Mouse (Mus musculus): ENCODE measurements around the gene Zkscan1.
"Not testable (repeated sequence)": the region's sequence is repeated elsewhere in the genome, so short reads cannot be mapped to it uniquely, and the experiment has no call there.

The Zkscan1 gene

DNA sequence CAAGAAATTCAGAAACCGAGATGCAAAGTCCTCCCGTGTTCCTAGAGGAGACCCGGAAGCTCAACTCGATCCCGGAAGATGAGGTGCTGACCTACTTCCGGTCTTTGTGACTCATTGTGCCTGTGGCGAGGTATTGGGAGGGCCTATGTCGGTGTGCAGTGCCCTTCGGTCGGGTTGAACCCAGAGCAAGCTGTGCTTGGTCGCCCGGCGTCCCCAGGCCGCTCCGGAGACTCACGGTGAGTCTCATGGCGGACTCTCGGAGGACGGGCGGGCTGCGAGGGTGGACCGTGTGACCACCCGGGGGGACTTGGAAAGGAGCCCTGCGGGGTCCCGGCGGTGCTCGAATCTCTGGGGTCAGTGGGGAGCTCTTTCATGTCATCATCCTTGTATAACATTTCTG, at the start of gene Zkscan1:
Zkscan1 (plus strand) TSS at position 89 of the 400 bp plus-strand sequence.
- DNase-seq (ENCODE audit: low read depth), result peak; percentile 97

DNA sequence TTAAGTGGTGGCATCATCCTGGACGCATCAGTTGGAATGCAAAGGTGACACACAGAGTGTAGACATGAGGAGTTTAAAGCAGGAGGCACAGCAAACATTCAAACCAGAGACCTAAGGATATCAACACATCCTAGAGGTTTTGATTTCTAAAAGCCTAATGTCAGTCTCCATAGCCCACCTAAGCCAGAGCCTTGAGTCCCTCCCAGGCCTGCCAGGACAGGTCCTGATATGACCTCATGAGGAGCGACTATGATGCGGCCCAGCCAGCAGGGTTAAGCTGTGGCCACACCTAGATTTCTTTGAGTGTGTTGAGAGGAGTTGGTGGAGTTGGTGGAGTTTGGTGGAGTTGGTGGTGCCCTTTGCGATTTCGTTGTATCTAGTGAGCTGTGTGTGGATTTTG, 32.0 kb upstream of the Zkscan1 start, which contains the start of gene Smok3c:
Smok3c (plus strand) TSS at position 301 of the 400 bp plus-strand sequence.
- not testable (repeated sequence) for DNase-seq (ENCODE audit: low read depth)

DNA sequence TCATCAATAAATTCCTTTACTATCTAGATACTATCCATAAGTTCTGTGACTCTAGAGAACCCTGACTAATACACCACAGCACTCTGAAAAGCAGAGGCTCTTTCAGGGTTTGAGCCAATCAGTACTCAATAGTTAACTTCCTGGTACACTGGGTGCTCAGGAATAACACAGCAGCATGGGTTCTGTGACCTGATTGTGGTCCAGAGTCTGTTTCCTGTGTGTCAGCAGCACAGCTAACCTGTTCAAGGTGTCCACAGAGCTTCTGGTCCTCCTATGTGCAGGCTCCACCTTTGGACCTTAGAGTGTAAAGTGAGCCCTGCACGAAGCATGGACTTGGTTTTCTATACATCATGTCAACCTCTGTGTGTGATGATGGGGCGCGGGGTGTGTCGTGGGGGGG, 11.1 kb upstream of the Zkscan1 start:
- DNase-seq (ENCODE audit: low read depth), result no peak

DNA sequence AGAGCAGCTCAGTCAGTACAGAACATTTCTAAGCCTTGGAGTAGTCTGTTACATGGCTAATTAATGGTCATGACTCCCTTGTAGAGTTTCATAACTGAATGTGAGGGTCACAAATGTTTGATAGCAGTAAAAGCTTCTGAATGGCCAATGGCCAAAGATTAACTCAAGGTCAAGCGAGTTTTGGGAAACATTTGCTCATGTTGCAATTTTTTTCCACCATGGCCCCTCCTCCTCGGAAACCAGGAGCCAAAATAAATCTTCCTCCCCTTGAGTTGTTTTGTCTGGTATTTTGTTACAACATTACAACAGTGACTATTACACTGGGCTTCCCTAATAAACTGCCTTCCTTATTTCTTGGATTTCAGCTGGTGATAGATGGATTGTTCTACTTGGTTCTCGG, 9.2 kb upstream of the Zkscan1 start:
- no peak for DNase-seq (ENCODE audit: low read depth)

DNA sequence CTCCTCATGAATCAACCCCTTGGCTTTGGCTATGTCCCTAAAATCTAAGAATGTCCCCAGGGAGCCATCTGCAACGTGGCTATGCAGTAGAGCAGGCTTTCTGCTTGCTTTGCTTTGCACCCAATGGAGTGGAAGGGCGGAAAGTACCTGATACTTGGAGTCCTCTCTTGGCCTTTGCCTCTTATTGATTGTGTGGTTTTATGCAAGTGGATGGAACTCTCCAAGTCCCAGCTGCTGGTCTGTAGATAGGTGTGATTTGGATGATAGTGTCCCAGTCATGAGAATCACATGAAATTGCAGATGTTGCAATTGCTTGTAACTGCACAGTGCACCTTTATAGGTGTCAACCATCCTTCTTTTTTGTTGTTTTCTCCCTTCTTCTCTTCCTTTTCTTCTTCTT, 8.7 kb upstream of the Zkscan1 start:
- DNase-seq (ENCODE audit: low read depth), result no peak

DNA sequence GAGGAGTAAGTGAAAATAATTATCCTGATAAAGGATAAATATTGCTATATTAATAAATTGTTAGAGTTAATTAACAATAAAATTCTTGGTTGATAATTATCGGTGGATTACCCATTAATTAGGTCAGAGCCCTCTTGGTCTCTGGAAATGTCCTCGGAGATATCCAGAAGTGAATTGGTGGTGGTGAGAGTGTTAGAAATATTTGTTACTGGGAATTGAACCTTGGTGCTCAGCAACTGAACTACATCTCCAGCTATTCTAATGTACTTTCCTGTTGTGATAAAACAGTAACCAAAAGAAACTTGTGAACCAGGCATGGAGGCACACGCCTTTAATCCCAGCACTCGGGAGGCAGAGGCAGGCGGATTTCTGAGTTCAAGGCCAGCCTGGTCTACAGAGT, 4.4 kb upstream of the Zkscan1 start:
- DNase-seq (ENCODE audit: low read depth), result no peak

DNA sequence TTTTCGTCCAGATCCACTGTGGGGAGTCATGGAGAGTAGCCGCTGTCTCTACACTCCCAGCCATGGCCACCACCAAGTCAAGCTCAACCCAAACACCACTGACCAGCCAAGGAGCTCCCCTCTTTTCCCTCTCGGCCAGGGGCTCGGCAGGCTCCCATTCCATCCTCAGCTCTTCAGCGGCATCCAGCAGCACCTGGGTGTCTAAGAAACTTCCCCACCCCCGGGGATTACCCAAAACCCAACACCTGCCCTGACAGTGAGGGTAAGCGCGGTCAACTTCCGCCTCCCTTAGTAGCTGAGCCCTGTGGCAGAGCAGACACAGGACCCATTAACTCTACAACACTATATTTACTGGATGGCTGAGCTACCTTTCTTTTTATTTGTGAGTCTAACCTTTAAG, 3.4 kb upstream of the Zkscan1 start:
- DNase-seq (ENCODE audit: low read depth), result no peak

DNA sequence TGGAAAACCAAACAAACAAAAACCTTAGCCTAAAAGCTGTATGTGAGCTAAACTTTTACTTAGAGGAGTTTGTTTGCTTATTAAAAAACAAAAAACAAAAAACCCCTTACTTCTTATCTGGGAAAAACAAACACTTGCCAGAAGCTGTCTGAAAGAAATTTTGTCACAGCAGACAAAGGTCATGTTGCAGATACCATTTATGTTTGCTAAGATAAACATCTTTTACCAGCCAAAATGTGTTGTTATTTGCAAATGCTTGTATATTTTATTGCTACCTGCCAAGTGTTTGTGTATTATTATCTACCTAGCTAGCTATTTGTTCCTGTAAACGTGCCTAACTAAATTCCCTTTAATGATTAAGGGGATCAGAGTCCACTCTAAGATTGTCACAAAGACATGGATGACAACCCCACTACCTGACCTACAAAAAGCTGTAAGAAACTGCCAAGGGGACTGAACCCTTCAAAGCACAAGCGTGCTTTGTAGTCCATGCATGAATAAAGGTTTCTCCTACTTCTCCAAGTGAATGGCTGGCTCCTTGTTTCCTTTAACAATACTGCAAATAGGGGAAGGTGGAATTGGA, 1.5 kb upstream of the Zkscan1 start:
- no peak for DNase-seq (ENCODE audit: low read depth)

DNA sequence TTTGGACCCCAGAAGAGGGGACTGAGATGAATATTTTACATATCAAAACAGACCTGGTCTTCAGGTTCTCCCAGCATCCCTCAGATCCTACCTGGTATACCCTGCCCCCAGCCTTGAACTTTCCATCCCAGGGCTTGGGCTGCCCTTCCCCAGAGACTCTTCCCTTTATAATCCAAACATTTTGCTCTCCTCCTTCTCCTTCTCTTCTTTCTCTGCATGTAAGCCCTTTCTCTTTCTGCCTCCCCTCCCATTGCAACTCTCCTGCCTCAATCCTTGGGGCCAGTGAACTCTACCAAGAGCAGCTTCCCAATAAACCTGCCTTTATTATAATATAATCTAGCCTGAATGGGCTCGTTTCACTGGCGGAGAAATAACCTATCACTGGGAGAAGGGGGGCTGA, 948 bp upstream of the Zkscan1 start:
- no peak for DNase-seq (ENCODE audit: low read depth)

DNA sequence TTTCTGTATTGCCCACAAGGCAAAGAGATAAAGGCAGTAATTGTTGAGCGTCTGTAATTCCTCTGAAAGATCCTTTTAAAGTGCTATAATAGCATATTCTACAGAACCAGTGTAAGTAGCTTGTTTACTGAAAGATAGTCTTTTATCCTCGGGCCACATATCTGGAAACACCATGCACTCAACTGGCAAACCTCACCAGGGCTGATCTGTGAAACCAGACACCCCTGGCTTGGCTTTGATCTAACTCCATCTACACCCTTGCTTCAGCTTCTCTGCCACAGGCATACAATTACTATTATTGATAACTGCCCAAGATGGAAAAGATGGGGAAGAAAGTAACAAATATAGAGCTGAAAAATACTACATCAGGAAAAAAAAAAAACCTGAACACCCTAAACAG, 377 bp upstream of the Zkscan1 start:
- DNase-seq (ENCODE audit: low read depth), result no peak

DNA sequence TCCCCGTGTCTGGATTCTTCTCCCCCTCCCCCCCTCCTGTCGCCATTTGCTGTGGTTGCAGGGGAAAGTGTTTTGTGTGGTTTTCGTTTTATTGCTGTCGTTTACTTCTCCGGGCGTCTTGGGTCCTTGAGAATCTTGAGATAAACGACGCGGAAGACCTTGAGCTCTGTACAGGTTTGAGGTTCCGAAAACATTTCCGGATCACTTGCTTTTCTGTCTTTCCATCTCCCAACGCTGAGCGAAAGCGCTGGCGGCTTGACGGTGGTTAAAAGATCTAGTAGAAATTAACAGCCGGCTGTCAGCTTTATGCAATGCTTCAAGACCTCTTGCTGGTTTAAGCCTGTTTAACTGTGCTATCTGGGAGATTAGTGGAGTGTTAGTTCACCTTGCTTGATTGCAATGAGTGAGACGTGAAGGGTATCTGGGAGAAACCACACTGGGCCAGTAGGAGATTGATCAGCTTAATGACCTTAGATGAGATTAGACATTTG, 582 bp downstream of the Zkscan1 start:
- DNase-seq (ENCODE audit: low read depth), result no peak

DNA sequence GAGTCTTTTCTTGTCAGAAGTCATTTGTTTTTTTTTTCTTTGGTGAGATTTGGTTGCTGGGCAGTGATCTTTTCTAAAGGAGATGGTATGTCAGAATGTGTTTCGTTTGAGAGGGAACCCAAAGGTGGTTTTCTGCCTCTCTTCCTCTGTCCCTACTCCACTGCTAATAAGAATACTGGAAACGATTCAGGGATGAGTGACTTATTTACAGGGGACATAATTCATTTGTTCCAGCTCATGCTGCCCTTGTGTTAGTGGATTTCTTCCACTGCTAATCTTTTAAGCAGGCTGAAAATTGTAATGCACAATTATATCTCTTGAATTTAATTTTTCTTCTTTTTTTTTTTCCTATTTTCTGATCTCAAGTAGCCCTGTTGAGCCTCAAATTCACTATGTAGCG, 2.0 kb downstream of the Zkscan1 start:
- DNase-seq (ENCODE audit: low read depth), result no peak

DNA sequence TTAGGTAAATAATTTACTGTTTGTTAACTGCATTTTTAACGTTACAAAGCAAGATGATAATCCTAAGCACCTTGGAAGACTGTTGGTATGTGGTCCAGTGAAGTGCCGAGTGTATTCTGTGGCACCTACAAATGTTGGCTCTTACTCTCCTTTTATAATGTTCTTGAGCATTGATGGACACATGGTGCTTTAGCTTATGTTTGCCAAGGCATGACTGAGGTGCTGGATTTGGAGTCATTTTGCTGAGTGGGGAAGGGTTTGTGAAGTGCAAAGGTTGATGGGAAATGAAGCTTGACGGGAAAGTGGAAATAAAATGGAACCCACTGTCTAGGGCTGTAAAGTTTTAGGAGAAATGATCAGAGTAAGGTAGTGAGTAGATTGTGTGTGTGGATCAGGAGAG, 3.5 kb downstream of the Zkscan1 start:
- no peak for DNase-seq (ENCODE audit: low read depth)

DNA sequence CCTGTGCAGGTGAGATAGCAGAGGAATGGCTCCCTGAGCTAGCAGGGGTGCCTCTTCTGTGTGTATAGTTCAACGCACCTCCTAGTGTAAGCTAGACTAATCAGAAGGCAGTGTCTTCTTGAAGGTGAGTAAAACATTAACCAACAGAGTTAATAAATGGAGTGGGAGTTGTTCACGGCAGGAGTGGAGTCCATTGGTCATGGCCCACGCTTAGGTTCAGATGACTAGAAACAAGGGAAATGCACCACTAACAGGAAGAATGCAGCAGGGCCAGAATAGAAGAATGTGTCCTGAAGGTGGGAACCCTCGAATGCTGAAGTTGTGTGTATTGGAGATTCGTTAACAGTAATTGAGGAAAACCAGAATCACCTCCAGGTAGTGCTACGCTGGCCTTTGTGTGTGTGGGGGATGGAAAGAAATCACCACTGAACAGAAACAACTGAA, 4.2 kb downstream of the Zkscan1 start:
- DNase-seq (ENCODE audit: low read depth), result no peak

DNA sequence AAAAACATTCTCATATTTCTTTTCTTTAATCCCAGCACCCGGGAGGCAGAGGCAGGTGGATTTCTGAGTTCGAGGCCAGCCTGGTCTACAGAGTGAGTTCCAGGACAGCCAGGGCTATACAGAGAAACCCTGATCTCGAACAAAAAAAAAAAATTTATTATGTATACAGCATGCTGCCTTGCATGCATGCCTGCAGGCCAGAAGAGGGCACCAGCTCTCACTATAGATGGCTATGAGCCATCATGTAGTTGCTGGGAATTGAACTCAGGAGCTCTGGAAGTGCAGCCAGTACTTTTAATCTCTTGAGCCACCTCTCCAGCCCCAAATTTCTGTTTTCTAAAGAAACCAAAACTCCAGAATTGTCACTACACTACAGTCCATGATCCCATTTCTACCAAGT, 5.4 kb downstream of the Zkscan1 start:
- peak; percentile 55 for DNase-seq (ENCODE audit: low read depth)

DNA sequence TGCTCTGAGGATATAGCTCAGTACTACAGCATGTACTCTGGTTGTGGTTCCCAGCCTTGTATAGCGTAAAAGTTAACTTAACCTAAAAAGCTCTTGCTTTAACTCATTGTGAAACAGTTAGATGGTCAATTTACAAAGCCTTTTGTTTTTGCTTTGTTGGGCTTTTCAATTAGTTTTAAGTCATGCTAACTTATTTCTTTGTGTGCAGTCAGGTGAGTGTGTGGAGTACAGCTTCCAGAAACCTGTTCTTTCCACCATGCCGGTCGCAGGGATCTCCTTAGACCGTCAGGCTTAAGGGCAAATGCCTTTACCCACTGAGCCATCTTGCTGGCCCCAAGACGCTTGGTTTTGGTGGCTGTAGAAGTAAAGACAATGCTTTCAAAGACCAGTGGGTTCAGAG, 5.9 kb downstream of the Zkscan1 start:
- DNase-seq (ENCODE audit: low read depth), result no peak

DNA sequence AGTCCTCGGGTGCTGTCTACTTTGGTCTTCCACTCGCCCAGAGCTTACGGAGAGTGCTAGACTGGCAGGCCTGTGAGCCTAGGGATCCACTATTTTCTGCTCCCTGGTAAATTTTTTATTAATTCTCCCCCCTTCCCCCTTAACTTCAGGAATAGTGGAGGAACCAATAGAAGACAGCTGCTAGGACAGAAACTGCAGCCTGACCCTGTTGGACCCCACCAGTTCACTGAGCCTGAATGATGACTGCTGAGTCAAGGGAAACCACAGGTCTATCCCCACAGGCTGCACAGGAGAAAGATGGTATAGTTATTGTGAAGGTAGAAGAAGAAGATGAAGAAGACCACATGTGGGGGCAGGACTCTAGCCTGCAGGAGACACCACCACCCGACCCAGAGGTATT, 7.9 kb downstream of the Zkscan1 start:
- DNase-seq (ENCODE audit: low read depth), result no peak

DNA sequence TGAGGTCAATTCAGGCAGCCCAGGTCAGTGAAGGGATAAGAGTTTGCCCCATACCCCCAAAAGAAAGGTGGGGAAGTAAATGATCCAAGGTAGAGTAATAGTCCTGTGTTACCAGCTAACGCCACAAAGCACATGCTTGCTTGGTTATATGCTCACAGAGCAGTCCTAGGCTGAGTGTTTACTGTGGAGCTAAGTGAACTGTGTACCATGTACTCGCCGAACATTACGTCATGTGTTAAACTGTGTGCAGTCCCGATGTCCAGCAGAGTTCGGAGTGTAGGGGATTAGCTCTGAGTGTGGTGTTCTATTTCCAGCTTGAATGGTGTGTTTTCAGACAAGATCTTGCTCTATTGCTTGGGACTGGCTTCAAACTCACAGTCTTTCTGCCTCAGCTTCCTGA, 9.6 kb downstream of the Zkscan1 start:
- DNase-seq (ENCODE audit: low read depth), result no peak

DNA sequence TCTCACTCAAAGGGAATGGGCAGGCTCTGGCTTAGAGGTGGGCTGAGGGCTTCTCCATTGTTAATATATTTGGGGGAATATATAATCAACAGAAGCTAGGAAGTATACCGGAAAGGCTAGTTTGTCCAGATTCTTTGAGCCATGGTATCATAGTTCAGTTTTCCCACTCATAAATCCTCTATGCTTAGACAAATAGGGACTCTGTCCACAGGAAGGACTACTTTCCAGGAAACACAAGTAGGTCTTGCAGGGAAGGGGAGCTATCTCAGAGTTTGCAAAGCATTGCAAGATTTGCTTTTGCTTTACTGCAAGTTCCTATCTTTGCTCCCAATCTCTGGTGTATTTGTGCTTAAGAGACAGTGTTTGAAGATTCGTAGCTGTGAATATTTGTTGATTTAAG, 20.1 kb downstream of the Zkscan1 start:
- no peak for DNase-seq (ENCODE audit: low read depth)

DNA sequence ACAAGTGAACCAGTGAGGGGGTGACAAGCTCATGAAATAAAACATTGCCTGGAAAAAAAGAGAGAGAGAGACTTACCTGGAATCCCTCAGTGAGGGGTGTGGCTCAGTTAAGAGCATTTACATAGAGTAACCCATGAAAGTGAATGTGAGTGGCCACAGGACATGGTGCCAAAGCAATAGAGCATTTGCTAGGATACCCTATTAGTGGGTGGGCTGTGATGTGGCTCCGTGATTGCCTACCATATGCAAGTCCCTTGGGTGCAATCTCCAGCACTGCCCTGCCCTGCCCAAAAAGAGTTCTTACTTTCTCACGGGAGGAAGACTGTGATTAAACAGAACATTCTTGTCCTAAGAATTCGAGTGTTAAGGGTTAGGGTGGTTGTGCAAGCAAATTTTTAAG, 22.2 kb downstream of the Zkscan1 start:
- no peak for DNase-seq (ENCODE audit: low read depth)

DNA sequence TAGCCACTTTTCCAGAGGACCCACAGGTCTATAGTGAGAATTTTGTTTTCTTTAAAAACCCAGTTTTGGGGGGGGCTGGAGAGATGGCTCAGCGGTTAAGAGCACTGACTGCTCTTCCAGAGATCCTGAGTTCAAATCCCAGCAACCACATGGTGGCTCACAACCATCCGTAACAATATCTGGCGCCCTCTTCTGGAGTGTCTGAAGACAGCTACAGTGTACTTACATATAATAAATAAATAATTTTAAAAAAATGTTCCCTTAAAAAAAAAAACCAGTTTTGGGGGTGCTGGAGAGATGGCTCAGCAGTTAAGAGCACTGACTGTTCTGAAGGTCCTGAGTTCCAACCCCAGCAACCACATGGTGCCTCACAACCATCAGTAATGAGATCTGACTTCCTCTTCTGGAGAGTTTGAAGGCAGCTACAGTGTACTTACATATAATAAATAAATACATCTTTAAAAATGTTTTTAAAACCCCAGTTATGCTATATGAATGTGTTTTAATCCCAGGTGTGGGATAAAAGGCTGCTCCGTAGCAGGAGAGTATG, 25.0 kb downstream of the Zkscan1 start:
- DNase-seq (ENCODE audit: low read depth), result peak; percentile 29

DNA sequence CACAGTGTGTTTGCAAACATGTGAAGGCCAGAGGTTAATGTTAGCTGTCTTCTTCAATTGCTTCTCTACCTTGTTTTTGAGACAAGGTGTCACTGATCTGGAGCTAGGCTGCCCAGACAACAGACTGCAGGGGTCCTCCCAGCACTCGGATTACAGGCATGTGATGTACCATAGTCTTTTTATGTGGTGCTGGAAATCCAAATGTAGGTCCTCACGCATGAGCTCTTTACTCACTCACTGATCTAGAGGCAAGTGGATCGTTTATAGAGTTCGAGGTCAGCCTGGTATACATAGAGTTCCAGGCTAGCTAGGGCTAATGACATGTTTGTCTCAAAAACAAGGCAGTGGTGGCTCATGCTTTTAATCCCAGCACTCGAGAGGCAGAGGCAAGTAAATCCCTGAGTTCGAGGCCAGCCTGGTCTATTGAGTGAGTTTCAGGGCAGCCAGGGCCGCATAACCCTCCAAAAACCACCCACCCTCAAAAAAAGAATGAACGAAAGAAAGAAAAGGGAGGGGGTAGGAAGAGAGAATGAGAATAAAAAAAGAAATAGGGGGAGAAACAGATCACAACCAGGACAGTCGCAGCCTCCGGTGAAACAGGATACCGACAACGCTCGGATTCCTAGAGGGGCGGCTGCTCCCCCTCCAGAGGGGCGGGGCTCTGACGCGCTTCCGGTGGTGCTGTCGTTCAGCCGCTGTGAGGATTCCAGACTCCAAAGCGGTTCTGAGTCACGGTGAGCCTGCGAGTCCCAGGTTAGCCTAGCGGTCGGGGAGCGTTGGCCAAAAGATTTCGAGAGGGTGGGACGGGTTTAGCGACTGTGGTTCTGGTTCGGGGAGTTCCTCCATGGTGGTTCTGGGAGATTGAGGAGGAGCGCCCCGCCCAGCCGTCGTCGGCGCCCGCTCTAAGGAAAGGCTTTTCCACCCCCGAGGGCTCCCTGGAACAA, 31.6 kb downstream of the Zkscan1 start, which contains the start of gene Zscan21:
Zscan21 (plus strand) TSS at position 649 of the 944 bp plus-strand sequence.
- DNase-seq (ENCODE audit: low read depth), result peak; percentile 94

Data from 416B (cell line).